Mouse (Mus musculus) macrophage (primary cell): Measurements from ENCODE around the gene Prkcd. TPM values are rescaled to one million over a fixed set of nuclear protein-coding genes. Genes with fewer than 3 reads are reported as not detected.

Source experiments
- H3K27ac ChIP-seq: fragments of 350-480 bp; formaldehyde crosslinking; 2 replicates; pipeline ENCODE4 v1.9.0; 2021
- H3K36me3 ChIP-seq: fragments of 350-480 bp; formaldehyde crosslinking; 2 replicates; pipeline ENCODE4 v1.9.0; 2021; ENCODE audit errors: inconsistent target
- H3K4me3 ChIP-seq: fragments of 350-480 bp; formaldehyde crosslinking; 2 replicates; pipeline ENCODE4 v1.9.0; 2021; ENCODE audit errors: inconsistent target
- H3K79me2 ChIP-seq: fragments of 350-480 bp; formaldehyde crosslinking; 2 replicates; pipeline ENCODE4 v1.9.0; 2021; ENCODE audit errors: inconsistent target
- WGBS: methylation state at CpG from one replicate; pipeline ENCODE4 v1.1.7; 2026; ENCODE audit warnings: inconsistent platforms; ENCODE audit not compliant: missing documents; 5-methylcytosine and 5-hydroxymethylcytosine counted together
- polyA plus RNA-seq: library from polyadenylated mRNA; stranded (reverse); fragments of 250-400 nt; gene quantifications from 3 replicates; pipeline ENCODE4 v1.2.4, GENCODE M21; 2018; ENCODE audit warnings: inconsistent platforms
- total RNA-seq, 78 experiments: library from RNA; depleted of rRNA; stranded (reverse); fragments of 250-400 nt; gene quantifications; 1 replicate in 9 of 78; 2 replicates in 24 of 78; 3 replicates in 43 of 78; 4 replicates in 2 of 78; pipeline ENCODE4 v1.2.4; 2018; ENCODE audit warnings: inconsistent platforms in 56 of 78

Prkcd gene
- total RNA-seq (2018; cell fraction: chromatin; rRNA removed), result 1,000 to 10,000 TPM in 23 of 26 experiments, 100 to 1,000 TPM in 3; 920 to 2,399 (median 1,316) TPM
- total RNA-seq (2018; cell fraction: cytosol; rRNA removed), result 100 to 1,000 TPM; 168 to 279 (median 213) TPM
- total RNA-seq (2018; cell fraction: nucleus; rRNA removed), result 1,000 to 10,000 TPM in 7 of 26 experiments, 100 to 1,000 TPM in 19; 420 to 1,209 (median 753) TPM
- polyA plus RNA-seq, result 108 to 303 TPM (median 176 TPM) in 3 replicates

DNA sequence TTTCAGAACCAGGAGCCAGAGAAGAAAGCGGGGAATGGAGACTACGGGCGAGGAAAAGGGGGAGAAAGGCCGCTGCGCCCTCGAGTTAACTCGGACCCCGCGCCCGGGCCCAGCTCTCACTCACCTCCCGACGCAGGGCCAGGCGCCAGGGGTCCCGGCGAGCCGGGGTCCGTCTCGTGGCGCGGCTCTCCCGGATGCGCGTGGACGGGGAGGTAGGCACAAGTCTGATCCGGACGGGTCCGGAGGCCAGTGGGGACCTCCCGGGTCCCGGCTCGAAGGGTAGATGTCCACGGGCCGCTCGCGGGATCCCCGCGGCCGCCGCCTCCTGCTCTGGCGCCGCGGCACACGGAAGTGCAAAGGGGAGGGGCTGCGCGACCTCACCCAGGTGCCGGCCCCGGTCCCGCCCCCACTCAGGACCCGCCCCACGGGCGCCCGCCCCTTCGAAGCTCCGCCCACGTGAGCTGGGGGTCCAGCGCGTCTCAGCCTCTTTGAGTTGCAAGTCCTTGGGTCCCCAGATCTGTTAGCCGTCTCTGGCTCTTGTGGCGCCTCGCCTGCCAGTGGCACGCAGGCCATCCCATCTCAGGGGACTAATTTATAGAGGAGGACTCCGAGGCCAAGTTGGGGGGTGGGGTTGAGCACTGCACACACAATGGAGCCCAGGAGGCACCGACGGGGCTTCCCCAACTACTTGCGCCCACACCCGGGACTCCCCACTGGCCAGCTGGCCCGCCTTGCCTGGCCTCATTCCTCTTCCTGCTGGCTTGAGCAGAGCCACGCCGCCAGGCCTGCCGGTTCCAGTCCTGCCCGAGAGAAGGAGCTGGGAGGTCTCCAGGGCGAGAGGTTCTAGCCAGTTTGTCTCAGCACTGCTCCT, at the start of gene Prkcd:
Prkcd (minus strand) TSS at position 355 of the 871 bp plus-strand sequence.
- WGBS, result 2% methylated on average over 67 of the region's 71 CpGs
- peak within 1 kb of the TSS; percentile 91 for H3K27ac ChIP-seq

DNA sequence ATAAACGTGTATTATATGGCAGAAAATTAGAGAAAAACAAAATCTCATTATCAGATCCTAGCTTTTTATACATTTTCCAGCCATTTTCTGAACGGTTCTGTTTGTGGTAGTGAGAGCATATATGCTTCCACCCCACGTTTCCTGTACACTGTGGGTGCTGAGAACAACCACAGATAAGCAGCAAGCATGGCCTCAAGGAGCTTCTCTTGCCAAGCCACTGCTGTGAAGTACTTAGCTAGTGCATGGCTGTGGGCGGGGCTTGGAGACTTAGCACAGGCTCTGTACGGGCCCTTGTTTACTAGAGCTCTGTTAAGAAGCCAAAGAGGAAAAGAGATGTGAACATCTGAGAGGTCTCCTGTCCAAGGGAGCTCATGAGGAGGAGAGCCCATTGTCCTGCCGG, 48.9 kb upstream of the Prkcd start:
- no peak overlapping the region for H3K27ac ChIP-seq
- WGBS, result 49% methylated on average over 6 of the region's 6 CpGs
- H3K79me2 ChIP-seq, result no peaks in the 10 kb centered on the region
- no peak overlapping the region for H3K4me3 ChIP-seq
- H3K36me3 ChIP-seq, result peaks cover 47% of the 10 kb centered on the region

More for the DNA sequence above, at the start of gene Prkcd:
- peak within 1 kb of the TSS; percentile 99 for H3K4me3 ChIP-seq
- peaks cover 7% of the 10 kb centered on the region; the same call in 1 of the 2 replicates for H3K36me3 ChIP-seq
- H3K79me2 ChIP-seq, result peaks cover 48% of the 10 kb centered on the region

DNA sequence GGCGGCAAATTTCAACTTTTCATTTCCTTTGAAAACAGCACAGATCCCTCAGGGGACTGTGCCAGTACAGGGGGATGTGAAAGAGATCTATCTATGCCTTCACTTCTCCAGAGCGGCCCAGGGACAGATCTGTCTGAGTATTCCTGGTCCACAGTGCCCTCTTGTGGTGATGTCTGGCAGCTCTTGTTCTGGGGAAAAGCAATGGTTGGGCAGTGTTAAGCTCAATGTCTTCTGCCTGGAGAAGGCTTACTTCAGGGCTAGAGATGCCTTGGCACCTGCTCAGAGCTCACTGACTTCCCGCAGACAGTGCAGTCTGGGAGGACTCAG, 45.9 kb upstream of the Prkcd start:
- H3K79me2 ChIP-seq, result no peaks in the 10 kb centered on the region
- H3K4me3 ChIP-seq, result no peak overlapping the region
- H3K36me3 ChIP-seq, result peaks cover 54% of the 10 kb centered on the region
- 6% methylated on average over 2 of the region's 3 CpGs for WGBS
- H3K27ac ChIP-seq, result peak overlapping the region; percentile 44

DNA sequence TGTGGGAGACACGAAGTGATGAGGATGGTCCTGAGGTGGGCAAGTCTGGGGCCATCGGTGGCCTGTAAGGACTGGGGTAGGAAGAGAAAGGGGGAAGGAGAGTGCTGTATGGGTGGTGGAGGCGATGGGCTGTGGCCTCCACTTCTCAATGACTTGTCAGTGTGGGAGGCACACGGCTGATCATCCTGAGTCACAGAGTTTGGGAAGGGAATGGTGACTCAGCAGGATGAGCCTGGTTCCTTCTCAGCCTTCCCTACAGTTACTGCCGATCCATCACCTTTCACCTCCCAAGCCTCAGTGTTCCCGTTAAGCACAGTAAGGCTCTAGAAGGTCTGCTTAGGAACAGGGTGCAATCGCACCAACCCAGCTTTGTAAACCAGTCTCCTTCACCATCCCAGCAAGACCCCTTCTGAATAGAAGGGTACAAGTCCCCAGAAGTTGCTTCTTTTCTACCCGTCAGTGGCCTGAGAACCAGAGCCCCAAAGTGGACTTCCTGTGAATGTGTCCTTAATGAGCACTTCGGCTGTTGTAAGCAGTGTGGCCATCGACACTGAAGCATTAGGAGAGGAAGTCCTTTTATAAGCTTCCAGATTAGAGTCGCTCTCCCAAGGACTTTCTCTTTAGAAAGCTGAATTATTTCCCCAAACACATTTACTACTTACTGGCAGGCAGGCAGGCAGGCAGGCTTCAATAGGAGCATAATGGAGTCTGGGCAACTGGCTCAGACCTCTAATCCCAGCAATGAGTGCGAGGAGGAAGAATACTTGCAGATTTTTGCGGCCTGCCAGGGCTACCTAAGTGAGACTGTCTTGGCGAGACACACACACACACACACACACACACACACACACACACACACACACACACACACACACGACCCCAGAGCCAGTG, 45.3 kb upstream of the Prkcd start:
- H3K4me3 ChIP-seq, result no peak overlapping the region
- H3K36me3 ChIP-seq, result peaks cover 56% of the 10 kb centered on the region
- H3K79me2 ChIP-seq, result no peaks in the 10 kb centered on the region
- H3K27ac ChIP-seq, result peak overlapping the region; percentile 44
- 52% methylated on average over 12 of the region's 15 CpGs for WGBS

DNA sequence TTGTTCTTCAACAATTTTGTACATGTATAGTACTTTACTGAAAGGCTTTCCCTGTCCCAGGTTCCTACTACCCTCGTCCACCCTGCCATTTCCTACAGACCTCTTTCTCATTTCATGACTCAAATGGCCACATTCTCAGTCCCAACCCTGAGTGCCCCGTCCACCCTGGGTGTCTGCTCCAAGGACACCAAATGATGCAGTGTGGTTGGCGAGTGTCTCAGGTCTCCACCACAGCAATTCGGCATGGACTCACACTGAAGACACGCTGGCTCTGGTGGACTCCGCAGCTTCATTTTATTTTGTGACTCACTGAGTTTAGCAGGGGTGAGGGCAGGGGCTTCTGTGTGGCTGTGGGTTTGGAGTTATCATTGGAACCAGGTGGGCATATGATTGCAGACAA, 44.2 kb upstream of the Prkcd start:
- Histone ChIP-seq H3K4me3 (no peak overlapping the region), H3K27ac (no peak overlapping the region), H3K79me2 (no peaks in the 10 kb centered on the region), H3K36me3 (peaks cover 60% of the 10 kb centered on the region)
- WGBS, result 97% methylated on average over 6 of the region's 6 CpGs

DNA sequence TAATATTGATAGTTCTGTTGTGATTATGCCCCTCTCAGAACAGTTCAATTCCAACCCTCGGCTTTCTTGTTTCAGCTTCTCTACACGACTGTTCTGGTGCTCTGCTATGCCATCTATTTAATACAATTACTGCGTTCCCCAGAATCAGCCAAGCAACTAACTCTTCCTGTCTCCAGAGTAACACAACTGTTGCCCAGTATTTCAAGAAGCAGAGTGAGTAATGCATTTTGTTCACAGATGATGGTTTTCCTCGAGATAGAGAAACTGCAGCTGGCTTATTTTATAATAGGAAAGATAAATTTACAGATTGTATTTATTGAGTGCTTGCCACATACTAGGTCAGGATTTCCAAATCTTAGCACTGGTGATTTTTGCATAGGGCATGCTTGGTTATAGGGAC, 40.6 kb upstream of the Prkcd start:
- H3K4me3 ChIP-seq, result no peak overlapping the region
- peaks cover 83% of the 10 kb centered on the region for H3K36me3 ChIP-seq
- no peaks in the 10 kb centered on the region for H3K79me2 ChIP-seq
- H3K27ac ChIP-seq, result no peak overlapping the region
- WGBS, result 95% methylated on average over 4 of the region's 4 CpGs

DNA sequence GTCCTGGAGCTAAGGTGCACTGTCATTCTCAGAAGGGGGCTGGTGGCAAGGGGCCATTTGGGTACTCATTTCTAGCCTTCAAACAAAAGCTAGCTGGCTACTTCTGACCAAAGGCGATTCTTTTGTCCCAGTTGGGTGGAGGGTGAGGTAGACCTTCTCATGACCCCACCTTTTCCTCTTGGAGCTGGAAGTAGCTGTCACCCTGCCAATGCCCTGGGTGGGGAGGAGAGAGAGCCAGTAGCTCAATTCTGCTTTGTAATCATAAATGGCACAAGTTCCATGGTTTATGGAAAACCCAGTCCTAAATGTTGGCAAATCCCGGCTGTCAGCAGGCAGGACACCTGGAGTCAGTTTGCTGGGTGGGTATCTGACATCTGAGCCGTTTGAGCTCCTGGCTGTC, 40.1 kb upstream of the Prkcd start:
- Histone ChIP-seq H3K79me2 (no peaks in the 10 kb centered on the region), H3K4me3 (no peak overlapping the region), H3K36me3 (peaks cover 89% of the 10 kb centered on the region), H3K27ac (no peak overlapping the region)
- WGBS, result 96% methylated on average over 3 of the region's 3 CpGs

DNA sequence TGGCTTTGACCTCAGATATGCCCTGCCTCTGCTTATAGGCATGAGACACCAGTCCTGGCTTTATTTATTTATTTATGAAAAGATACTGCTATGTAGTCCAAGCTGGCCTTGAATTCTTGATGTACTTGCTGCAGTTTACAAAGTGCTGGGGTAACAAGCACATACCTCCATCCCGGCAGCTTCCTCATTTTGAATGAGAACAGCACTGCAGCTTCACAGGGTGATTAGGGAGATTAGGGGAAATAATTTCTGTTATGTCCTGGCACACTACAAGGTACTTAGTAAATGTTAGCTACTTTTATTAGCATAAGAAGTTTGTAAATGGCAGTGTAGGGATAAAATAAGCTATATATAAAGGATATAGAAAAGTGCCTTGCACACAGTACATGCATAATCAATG, 29.5 kb upstream of the Prkcd start:
- Histone ChIP-seq H3K27ac (0 out of 2 replicates have a peak overlapping the region, but pooled peaks have one; percentile 54), H3K79me2 (peaks cover 15% of the 10 kb centered on the region; the same call in 1 of the 2 replicates), H3K4me3 (no peak overlapping the region), H3K36me3 (peaks cover 28% of the 10 kb centered on the region)
- WGBS, result 0% methylated on average over 1 of the region's 1 CpGs

DNA sequence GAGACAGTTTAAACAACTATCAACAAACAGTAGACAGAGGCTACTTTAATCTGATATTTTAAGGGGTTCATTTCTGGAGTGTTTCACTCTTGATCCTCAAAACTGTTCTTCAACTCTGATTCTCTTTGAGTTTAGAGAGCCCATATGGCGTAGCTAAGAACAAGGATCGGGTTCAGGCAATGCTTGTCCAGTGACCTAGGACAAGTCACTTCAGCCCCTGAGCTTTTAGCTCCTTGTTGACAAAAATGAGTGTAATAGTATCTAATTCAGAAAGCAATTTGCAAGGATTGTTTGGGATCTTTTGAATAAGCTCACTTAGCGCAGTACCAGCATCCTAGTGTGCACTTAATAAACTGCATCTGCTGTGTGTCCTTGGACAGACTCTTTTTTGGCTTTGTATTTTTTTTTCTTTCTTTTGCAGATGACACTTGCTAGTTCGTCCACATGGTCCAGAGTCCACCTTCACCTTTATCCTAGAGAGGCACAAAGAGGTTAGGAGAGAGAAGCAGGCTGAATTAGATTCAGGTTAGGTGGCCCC, 28.8 kb upstream of the Prkcd start:
- peak overlapping the region; percentile 54 for H3K27ac ChIP-seq
- H3K4me3 ChIP-seq, result peak overlapping the region; percentile 63
- WGBS, result 44% methylated on average over 4 of the region's 4 CpGs
- peaks cover 21% of the 10 kb centered on the region for H3K36me3 ChIP-seq
- H3K79me2 ChIP-seq, result peaks cover 15% of the 10 kb centered on the region; the same call in 1 of the 2 replicates

DNA sequence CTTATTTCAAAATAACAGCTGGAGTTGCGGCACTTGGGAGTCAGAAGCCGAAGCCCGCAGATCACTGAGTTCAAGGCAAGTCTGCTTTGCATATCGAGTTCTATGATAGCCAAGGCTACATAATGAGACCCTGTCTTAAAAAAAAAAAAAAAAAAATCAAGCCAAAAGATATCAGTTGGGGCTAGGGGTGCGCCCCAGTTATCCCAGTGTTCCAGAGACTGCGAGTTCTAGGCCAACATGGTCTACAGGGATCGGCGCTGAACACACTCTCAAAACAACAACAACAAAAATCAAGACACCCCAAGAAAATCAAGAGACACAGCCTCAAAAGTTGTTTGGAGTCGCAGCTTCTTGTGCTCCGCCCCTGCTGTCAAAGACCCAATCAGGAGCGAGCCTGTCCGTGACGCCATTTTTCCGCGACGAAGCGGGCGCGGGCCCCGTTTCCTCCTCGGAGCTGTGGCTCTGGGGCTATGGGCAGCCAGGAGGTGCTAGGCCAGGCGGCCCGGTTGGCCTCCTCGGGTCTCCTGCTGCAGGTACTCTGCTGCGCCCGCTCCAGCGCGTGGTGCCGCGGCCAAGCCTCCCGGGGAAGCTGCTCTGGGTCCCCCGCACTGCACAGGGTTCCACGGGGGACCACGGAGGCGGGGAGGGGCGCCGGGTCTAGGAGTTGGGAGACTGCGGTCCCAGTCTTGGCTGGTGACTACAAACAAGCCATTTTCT, 28.1 kb upstream of the Prkcd start, which contains the start of gene Rft1:
Rft1 (plus strand) TSS at position 418 of the 717 bp plus-strand sequence.
- peak within 1 kb of the TSS; percentile 54 for H3K27ac ChIP-seq
- peaks cover 14% of the 10 kb centered on the region for H3K36me3 ChIP-seq
- H3K4me3 ChIP-seq, result peak within 1 kb of the TSS; percentile 63
- 2% methylated on average over 38 of the region's 38 CpGs for WGBS
- peaks cover 15% of the 10 kb centered on the region; the same call in 1 of the 2 replicates for H3K79me2 ChIP-seq

DNA sequence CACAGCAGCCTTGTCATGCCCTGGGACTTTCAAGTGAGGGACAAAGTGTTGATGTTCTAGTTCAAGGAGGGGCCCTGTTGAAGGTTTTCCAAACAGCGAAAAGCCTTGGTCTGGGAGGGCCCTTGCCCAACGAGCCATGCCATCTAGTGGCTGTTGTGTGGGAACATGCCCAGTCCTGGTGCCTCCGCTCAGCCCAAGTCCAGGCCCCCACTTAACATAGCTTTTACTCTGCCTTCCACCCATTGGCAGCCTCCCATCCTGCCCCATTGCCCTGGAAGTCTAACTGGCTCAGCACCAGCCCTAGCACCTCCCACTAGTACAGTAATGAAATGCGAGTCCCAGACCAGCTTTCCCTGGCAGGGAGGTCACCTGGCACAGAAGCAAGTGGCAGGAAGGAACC, 25.0 kb upstream of the Prkcd start:
- H3K79me2 ChIP-seq, result peaks cover 9% of the 10 kb centered on the region; the same call in 1 of the 2 replicates
- 21% methylated on average over 4 of the region's 4 CpGs for WGBS
- no peaks in the 10 kb centered on the region for H3K36me3 ChIP-seq
- H3K4me3 ChIP-seq, result no peak overlapping the region
- no peak overlapping the region for H3K27ac ChIP-seq

DNA sequence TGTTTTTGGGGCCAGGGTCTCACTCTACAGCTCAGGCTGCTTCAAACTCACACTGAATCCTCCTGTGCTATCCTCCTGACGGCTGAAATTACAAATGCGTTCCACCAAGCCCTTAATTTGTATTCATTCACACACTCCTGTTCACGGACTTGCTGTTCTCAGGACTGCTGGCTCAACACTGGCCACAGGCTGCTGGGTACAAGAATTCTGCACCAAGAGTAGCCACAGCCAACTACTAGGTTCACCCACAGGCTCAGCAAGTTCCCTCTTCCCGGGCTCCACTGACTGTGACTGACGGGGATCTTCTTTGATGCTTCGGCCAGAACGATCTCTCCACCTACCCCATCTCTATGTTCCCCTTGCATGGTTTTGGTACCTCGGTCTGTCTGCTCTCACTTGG, 23.7 kb upstream of the Prkcd start:
- Histone ChIP-seq H3K4me3 (no peak overlapping the region), H3K79me2 (peaks cover 4% of the 10 kb centered on the region; the same call in 1 of the 2 replicates), H3K36me3 (no peaks in the 10 kb centered on the region), H3K27ac (no peak overlapping the region)
- WGBS, result 83% methylated on average over 8 of the region's 8 CpGs

DNA sequence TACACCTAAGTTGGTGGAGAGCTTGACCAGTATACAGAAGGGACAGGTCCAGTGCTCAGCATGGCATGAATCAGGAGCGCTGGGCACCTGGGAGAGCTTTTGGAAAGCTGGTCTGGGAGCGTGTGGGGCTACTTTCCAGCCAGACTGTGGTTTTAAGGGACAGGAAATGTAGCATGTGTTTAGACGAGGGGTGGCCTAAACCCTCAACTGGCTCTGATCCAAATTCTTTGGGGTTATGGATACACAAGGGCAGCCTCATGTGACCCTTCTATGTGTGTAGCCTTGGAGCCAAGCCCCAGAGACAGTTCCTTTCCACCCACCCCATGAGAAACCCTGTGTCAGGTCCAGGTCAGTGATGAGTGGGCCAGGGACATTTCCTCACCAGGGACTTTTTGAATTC, 22.5 kb upstream of the Prkcd start:
- H3K79me2 ChIP-seq, result no peaks in the 10 kb centered on the region
- H3K36me3 ChIP-seq, result no peaks in the 10 kb centered on the region
- WGBS, result 67% methylated on average over 3 of the region's 3 CpGs

DNA sequence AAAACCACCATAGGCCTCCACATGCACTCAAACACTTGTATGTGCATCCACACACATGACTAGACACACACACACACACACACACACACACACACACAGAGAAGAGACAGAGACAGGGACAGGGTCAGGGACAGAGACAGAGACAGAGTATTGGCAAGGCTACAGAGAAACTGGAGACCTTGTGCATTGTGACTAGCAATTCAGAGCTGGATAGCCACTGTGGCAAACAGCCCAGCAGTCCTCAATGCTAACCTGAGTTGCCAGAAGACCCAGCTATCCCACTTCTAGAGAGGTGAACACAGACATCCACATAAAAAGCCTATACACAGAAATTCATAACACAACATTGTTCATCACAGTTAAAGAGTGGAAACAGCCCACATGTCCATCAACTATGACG, 20.5 kb upstream of the Prkcd start:
- Histone ChIP-seq H3K27ac (no peak overlapping the region), H3K79me2 (no peaks in the 10 kb centered on the region), H3K4me3 (no peak overlapping the region), H3K36me3 (no peaks in the 10 kb centered on the region)
- WGBS, result 17% methylated on average over 1 of the region's 1 CpGs

More for the DNA sequence above, 22.5 kb upstream of the Prkcd start:
- Histone ChIP-seq H3K4me3 (no peak overlapping the region), H3K27ac (no peak overlapping the region)
